Mouse (Mus musculus): ENCODE measurements around the gene Vps50.
"Not testable (repeated sequence)": the region's sequence is repeated elsewhere in the genome, so short reads cannot be mapped to it uniquely, and the experiment has no call there.

The Vps50 gene

GRCm38 (mm10) chr6:3498162-3498848 lies at the start of gene Vps50, which contains the start of gene Hepacam2:
Vps50 (plus strand) TSS chr6:3498382.
Hepacam2 (minus strand) TSS chr6:3498298.
- DNase-seq (ENCODE audit: low spot score) = peak; percentile 93

GRCm38 (mm10) chr6:3454421-3454820 lies 43.8 kb upstream of the Vps50 start:
- no peak for DNase-seq (ENCODE audit: low spot score)

GRCm38 (mm10) chr6:3455944-3456536 lies 42.1 kb upstream of the Vps50 start:
- peak; percentile 50 for DNase-seq (ENCODE audit: low spot score)

GRCm38 (mm10) chr6:3463026-3463425 lies 35.2 kb upstream of the Vps50 start:
- no peak for DNase-seq (ENCODE audit: low spot score)

- DNase-seq (ENCODE audit: low spot score) = no peak
These were observed 34.6 kb upstream of the Vps50 start for GRCm38 (mm10) chr6:3463594-3463993.

- DNase-seq (ENCODE audit: low spot score) = no peak
These were observed 29.6 kb upstream of the Vps50 start for GRCm38 (mm10) chr6:3468627-3469026.

- DNase-seq (ENCODE audit: low spot score) = no peak
These were observed 27.5 kb upstream of the Vps50 start for GRCm38 (mm10) chr6:3470706-3471105.

- DNase-seq (ENCODE audit: low spot score) = no peak
These were observed 21.9 kb upstream of the Vps50 start for GRCm38 (mm10) chr6:3476299-3476698.

- DNase-seq (ENCODE audit: low spot score) = peak; percentile 62
These were observed 18.3 kb upstream of the Vps50 start for GRCm38 (mm10) chr6:3479853-3480252.

- no peak for DNase-seq (ENCODE audit: low spot score)
These were observed 16.5 kb upstream of the Vps50 start for GRCm38 (mm10) chr6:3481705-3482104.

- no peak for DNase-seq (ENCODE audit: low spot score)
These were observed 13.0 kb upstream of the Vps50 start for GRCm38 (mm10) chr6:3485133-3485532.

GRCm38 (mm10) chr6:3487355-3487754 lies 10.8 kb upstream of the Vps50 start:
- DNase-seq (ENCODE audit: low spot score) = no peak

GRCm38 (mm10) chr6:3494285-3494684 lies 3.9 kb upstream of the Vps50 start:
- no peak for DNase-seq (ENCODE audit: low spot score)

GRCm38 (mm10) chr6:3496210-3496609 lies 2.0 kb upstream of the Vps50 start:
- peak; percentile 87 for DNase-seq (ENCODE audit: low spot score)

GRCm38 (mm10) chr6:3500286-3500685 lies 2.1 kb downstream of the Vps50 start:
- no peak for DNase-seq (ENCODE audit: low spot score)

GRCm38 (mm10) chr6:3505289-3505688 lies 7.1 kb downstream of the Vps50 start:
- DNase-seq (ENCODE audit: low spot score) = no peak

GRCm38 (mm10) chr6:3507078-3507477 lies 8.9 kb downstream of the Vps50 start:
- DNase-seq (ENCODE audit: low spot score) = no peak

GRCm38 (mm10) chr6:3508151-3508550 lies 10.0 kb downstream of the Vps50 start:
- not testable (repeated sequence) for DNase-seq (ENCODE audit: low spot score)

- DNase-seq (ENCODE audit: low spot score) = peak; percentile 81
These were observed 11.6 kb downstream of the Vps50 start for GRCm38 (mm10) chr6:3509782-3510181.

GRCm38 (mm10) chr6:3511116-3511515 lies 12.9 kb downstream of the Vps50 start:
- no peak for DNase-seq (ENCODE audit: low spot score)

GRCm38 (mm10) chr6:3511612-3512011 lies 13.4 kb downstream of the Vps50 start:
- no peak for DNase-seq (ENCODE audit: low spot score)

GRCm38 (mm10) chr6:3512611-3513010 lies 14.4 kb downstream of the Vps50 start:
- DNase-seq (ENCODE audit: low spot score) = no peak

- DNase-seq (ENCODE audit: low spot score) = no peak
These were observed 30.0 kb downstream of the Vps50 start for GRCm38 (mm10) chr6:3528198-3528597.

GRCm38 (mm10) chr6:3531445-3531844 lies 33.3 kb downstream of the Vps50 start:
- DNase-seq (ENCODE audit: low spot score) = no peak
